Mouse (Mus musculus) midbrain, embryonic 14.5 days (tissue): ENCODE measurements around the gene Ooep. TPM values are rescaled to one million over a fixed set of nuclear protein-coding genes. Genes with fewer than 3 reads are reported as not detected.

Experiments
- polyA plus RNA-seq: library from polyadenylated mRNA; unstranded; fragments of >200 nt; fragmentation: Nextera tagmentation; extraction: Ambion mirVana; gene quantifications from 2 replicates; pipeline ENCODE4 v1.2.1, GENCODE M21; 2014

Gene Ooep
- polyA plus RNA-seq, 1 experiment from 2014 or later: 6.8 TPM

Other genes starting within 250 kb of the Ooep start
- gene Gsta4, start 196.0 kb downstream of the Ooep start, polyA plus RNA-seq: 11.1 and 15.5 TPM in 2 replicates
- not detected in 2 replicates for gene Gsta1, start 148.1 kb downstream of the Ooep start, polyA plus RNA-seq
- not detected in 2 replicates for gene Gm3776, start 121.6 kb downstream of the Ooep start, polyA plus RNA-seq
- gene Gm10639, start 88.8 kb downstream of the Ooep start, polyA plus RNA-seq: not detected in 2 replicates
- gene Omt2a, start 63.9 kb downstream of the Ooep start, polyA plus RNA-seq: not detected in 2 replicates
- not detected in 2 replicates for gene Omt2b, start 51.1 kb downstream of the Ooep start, polyA plus RNA-seq
- not detected in 2 replicates for gene Gsta2, start 22.9 kb downstream of the Ooep start, polyA plus RNA-seq
- gene Dppa5a, start 10.5 kb downstream of the Ooep start, polyA plus RNA-seq: 5.1 and 5.9 TPM in 2 replicates
- gene Ddx43, start 17.1 kb upstream of the Ooep start, polyA plus RNA-seq: 0.35 and 0.53 TPM in 2 replicates
- 0.28 and 0.58 TPM in 2 replicates for gene Cgas, start 64.5 kb upstream of the Ooep start, polyA plus RNA-seq
- 22.3 and 27.4 TPM in 2 replicates for gene Mto1, start 69.5 kb upstream of the Ooep start, polyA plus RNA-seq
- gene Gm17324, start 70.1 kb upstream of the Ooep start, polyA plus RNA-seq: 0.92 and 1.4 TPM in 2 replicates
- 3,788 and 4,401 TPM in 2 replicates for gene Eef1a1, start 110.4 kb upstream of the Ooep start, polyA plus RNA-seq
- 13.7 and 16.9 TPM in 2 replicates for gene Slc17a5, start 209.3 kb upstream of the Ooep start, polyA plus RNA-seq
- gene Cd109, start 236.8 kb upstream of the Ooep start, polyA plus RNA-seq: 0.97 and 1.8 TPM in 2 replicates